Mouse (Mus musculus) left cerebral cortex, postnatal 10 days (tissue): ENCODE measurements around the gene Bcl7b. TPM values are rescaled to one million over a fixed set of nuclear protein-coding genes. Genes with fewer than 3 reads are reported as not detected.
A peak's percentile ranks its signal among the peaks of the same experiment; 100 is the strongest.
"Not testable (repeated sequence)": the region's sequence is repeated elsewhere in the genome, so short reads cannot be mapped to it uniquely, and the experiment has no call there.

Experiments
- DNase-seq, 2 experiments: peaks; one replicate each; pipeline ENCODE4 v3.0.0; 2021 to 2022; ENCODE audit warnings: low spot score in 2 of 2, mixed read lengths in 1 of 2; ENCODE audit errors: extremely low spot score in 1 of 2
- intact Hi-C: fragments of 180-260 bp; cut with DNase I; formaldehyde crosslinking; loops from one replicate; pipeline ENCODE4 v1.15.1; 2025
- microRNA-seq: library from miRNA; unstranded; fragments of <30 nt; microRNA quantifications from one replicate; pipeline ENCODE4 v1.2.0, GENCODE M21; 2022
- total RNA-seq, 2 experiments: library from RNA; stranded (reverse); gene quantifications; 2 replicates each; pipeline ENCODE4 v1.2.3; 2021

Gene Bcl7b
- total RNA-seq, 2 experiments from 2014 or later: 29.4 to 33.0 TPM

DNA sequence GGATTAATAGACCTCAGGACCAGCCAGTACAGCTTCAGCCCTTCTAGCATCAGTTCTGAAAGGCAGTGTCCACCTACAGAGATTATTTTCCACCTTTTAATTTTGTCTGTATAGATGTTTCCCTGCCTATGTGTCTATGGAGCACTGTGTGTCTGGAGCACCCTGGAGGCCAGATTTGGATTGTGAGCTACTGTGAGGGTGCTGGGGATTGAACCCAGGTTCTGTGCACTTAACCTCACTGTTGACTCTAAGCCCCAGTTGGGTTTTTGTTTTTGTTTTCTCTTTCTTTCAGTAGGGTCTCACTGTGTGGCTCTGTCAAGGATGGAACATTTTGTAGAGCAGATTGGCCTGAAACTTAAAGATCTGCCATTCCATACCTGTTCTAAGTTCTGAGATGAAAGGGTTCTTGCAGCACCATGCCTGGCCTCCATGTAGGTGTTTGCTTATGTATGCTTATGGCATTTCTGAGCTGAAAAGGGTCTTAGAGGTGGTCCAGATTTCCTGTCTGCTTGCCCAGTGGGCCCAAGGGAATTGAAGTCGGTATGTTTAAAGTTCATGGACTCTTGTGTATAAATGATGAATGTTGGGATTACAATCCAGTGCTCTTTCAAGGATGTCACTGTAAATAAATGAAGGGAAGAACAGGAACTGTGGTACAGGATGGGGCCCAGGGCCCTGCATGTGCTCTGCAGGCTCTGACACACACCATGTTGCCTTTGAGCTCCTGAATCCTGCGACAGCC is 21.4 kb downstream of the Bcl7b start:
- intact Hi-C loops: loop anchor here (5.0 to 10.0 kb wide), 3 partner anchors 32 to 175 kb away; no protein-coding TSS in a partner anchor
- DNase-seq: no peak

GRCm38 (mm10) chr5:135191620-135192019 is 23.5 kb downstream of the Bcl7b start:
- intact Hi-C loops: loop anchor here (5.0 kb wide), 1 partner anchor 34 kb away; no protein-coding TSS in a partner anchor
- peak in 1 of 2 experiments; percentile 44 for DNase-seq

GRCm38 (mm10) chr5:135192431-135192830 is 24.3 kb downstream of the Bcl7b start:
- intact Hi-C loops: loop anchor here (5.0 kb wide), 1 partner anchor 35 kb away; no protein-coding TSS in a partner anchor
- DNase-seq: no peak

DNA sequence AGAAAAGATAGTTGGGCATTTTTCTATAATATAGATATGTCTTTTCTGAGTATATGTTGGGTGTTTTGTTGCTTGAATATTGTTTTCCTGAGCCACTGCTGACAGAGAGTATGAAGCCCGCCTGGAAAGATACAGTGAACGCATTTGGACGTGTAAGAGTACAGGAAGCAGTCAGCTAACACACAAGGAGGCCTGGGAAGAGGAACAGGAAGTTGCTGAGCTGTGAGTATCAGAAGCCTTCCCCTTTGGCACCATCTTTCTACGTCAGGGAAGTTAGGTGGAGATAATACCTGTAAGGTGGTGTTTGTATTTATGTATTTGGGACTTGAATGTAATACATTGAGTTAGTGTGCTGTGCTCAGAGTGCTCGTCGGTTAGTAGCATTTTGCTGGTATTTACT is 28.3 kb downstream of the Bcl7b start:
- intact Hi-C loops: no loop called here
- DNase-seq: no peak

DNA sequence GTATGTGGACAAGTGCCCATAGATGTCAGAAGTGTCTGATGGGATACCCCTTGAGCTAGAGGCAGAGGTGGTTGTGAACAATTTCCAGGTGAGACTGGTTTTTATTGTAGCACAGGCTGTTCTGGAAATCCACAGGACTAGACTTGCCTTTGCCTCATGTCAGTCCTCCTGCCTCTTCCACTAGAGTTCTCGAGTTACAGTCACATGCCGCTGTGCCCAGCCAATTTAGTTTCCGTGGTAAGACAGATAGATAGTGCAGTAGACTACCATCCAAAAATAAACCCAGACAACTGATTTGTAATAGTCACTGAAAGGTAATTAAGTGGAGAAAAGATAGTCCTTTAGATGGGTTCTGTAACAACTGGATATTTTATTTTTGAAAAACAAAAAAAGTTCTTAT is 34.7 kb downstream of the Bcl7b start:
- intact Hi-C loops: no loop called here
- no peak for DNase-seq

DNA sequence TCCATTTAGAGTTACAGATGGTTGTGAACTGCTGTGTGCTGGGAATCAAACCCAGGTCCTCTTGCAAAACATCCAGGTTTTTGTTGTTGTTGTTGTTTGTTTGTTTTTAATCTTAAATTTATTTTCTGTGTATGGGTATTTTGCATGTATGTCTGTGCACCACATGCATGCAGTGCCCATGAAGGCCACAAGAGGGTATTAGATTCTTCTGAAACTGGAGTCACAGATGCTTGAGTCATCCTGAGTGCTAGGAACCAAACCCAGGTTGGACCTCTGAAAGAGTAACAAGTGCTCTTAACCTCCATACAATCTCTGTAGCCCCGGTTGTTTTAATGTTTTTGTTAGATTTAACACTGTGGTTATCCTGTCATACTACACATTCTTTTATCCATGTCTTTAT is 40.1 kb downstream of the Bcl7b start:
- no peak for DNase-seq
- intact Hi-C loops: no loop called here

DNA sequence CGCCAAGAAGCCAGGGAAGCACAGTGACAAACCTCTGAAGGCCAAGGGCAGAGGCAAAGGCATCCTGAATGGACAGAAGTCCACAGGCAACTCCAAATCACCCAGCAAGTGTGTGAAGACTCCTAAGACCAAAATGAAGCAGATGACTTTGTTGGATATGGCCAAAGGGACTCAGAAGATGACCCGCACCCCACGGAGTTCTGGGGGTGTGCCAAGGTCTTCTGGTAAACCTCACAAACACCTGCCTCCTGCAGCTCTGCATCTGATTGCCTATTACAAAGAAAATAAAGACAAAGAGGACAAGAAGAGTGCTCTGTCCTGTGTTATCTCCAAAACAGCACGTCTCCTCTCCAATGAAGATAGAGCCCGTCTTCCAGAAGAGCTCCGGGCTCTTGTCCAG is 48.8 kb downstream of the Bcl7b start:
- peak in 1 of 2 experiments; percentile 22 for DNase-seq
- intact Hi-C loops: no loop called here

DNA sequence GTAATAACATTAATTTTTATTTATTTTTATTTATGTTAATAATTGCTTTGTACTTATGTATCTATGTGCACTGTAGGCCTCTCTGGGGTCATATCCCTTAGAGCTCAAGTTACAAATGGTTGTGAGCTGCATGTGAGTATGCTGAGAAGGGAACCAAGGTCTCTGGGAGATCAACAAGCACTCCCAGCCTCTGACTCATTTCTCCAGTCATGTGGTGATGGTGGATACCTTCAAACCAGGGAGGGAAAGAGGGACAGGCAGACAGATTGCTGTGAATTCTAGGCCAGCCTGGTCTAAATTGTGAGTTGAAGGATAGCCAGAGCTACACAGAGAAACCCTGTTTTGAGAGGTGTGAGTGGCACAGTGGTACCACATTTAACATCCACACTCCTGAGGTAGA is 52.9 kb downstream of the Bcl7b start:
- no peak for DNase-seq
- intact Hi-C loops: no loop called here

DNA sequence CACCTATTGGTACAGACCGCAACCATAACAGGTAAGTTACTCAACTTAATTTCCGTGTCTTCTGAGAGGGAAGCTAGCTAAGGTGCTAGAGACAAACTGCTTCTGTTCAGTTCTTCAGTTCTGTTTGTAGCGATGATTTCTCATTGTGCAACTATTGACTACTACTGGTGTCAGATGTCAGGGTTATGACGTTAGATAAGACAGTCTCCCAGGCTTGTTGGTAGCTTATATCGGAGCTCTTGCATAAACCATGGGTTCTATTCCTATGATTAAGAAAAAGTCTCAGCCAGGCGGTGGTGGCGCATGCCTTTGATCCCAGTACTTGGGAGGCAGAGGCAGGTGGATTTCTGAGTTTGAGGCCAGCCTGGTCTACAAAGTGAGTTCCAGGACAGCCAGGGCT is 54.0 kb downstream of the Bcl7b start:
- intact Hi-C loops: no loop called here
- no peak for DNase-seq

- no peak for DNase-seq
- intact Hi-C loops: no loop called here
Observed at GRCm38 (mm10) chr5:135224169-135224568, 56.1 kb downstream of the Bcl7b start.

DNA sequence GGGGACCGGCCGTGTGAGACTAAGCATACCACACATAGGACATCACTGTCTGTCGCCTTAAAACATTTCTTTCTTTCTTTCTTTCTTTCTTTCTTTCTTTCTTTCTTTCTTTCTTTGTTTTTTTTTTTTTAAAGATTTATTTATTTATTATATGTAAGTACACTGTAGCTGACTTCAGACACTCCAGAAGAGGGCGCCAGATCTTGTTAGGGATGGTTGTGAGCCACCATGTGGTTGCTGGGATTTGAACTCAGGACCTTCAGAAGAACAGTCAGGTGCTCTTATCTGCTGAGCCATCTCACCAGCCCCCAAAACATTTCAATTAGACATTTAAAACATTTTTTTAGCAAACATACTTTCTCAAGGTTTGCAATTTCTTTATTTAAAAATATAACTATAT is 57.8 kb downstream of the Bcl7b start:
- DNase-seq, intact Hi-C loops: not testable (repeated sequence)

- intact Hi-C loops: no loop called here
- no peak for DNase-seq
Observed at GRCm38 (mm10) chr5:135230186-135230585, 62.1 kb downstream of the Bcl7b start.

Small RNA genes within 50 kb of the gene (microRNA-seq; reads per million reads assigned to microRNA genes)
- not detected for gene Gm25315

Other genes with a start within 250 kb of the Bcl7b start
- 1 to 10 TPM; 8.7 to 8.9 TPM for gene Mettl27, start 235.9 kb upstream of the Bcl7b start, total RNA-seq
- gene Cldn4, start 221.3 kb upstream of the Bcl7b start, total RNA-seq: not detected
- 1 to 10 TPM; 1.0 to 2.3 TPM for gene Cldn3, start 182.1 kb upstream of the Bcl7b start, total RNA-seq
- gene Abhd11, start 159.1 kb upstream of the Bcl7b start, total RNA-seq: 10 to 100 TPM; 49.8 to 52.5 TPM
- 100 to 1,000 TPM; 367 to 390 TPM for gene Stx1a, start 144.8 kb upstream of the Bcl7b start, total RNA-seq
- 10 to 100 TPM; 37.5 to 38.1 TPM for gene Dnajc30, start 104.1 kb upstream of the Bcl7b start, total RNA-seq
- gene Bud23, start 103.3 kb upstream of the Bcl7b start, total RNA-seq: 10 to 100 TPM; 39.7 to 50.1 TPM
- 10 to 100 TPM; 28.9 to 32.7 TPM for gene Vps37d, start 90.0 kb upstream of the Bcl7b start, total RNA-seq
- 1 to 10 TPM; 3.6 to 4.0 TPM for gene Mlxipl, start 78.4 kb upstream of the Bcl7b start, total RNA-seq
- 10 to 100 TPM; 23.3 to 23.6 TPM for gene Tbl2, start 18.6 kb upstream of the Bcl7b start, total RNA-seq
- 10 to 100 TPM; 44.6 to 45.7 TPM for gene Baz1b, start 19.0 kb downstream of the Bcl7b start, total RNA-seq
- 1 to 10 TPM; 8.8 to 9.0 TPM for gene Fzd9, start 82.9 kb downstream of the Bcl7b start, total RNA-seq
- gene Fkbp6, start 181.8 kb downstream of the Bcl7b start, total RNA-seq: under 1 TPM in 1 of 2 experiments, not detected in 1; 0.65 TPM
- gene Trim50, start 185.0 kb downstream of the Bcl7b start, total RNA-seq: not detected
- 10 to 100 TPM; 20.4 to 25.7 TPM for gene Nsun5, start 201.7 kb downstream of the Bcl7b start, total RNA-seq
- gene Pom121, start 226.3 kb downstream of the Bcl7b start, total RNA-seq: 10 to 100 TPM; 37.5 to 39.1 TPM